Mouse (Mus musculus) limb, embryonic 13.5 days (tissue): ENCODE data around the gene Ube2i. TPM values are rescaled to one million over a fixed set of nuclear protein-coding genes. Genes with fewer than 3 reads are reported as not detected.

ENCODE experiments used
- ATAC-seq: fragments of 200-750 bp; cut with Nextera tagmentation; 2 replicates; pipeline ENCODE4 v1.8.0; 2017; ENCODE audit warnings: low read depth, moderate number of reproducible peaks, moderate TSS enrichment; ENCODE audit not compliant: low FRiP score
- H3K27ac ChIP-seq: fragments of 300-500 bp; sonication (generic); 2 replicates; pipeline ENCODE4 v1.5.1; 2015; ENCODE audit warnings: inconsistent platforms, mild to moderate bottlenecking, moderate library complexity
- H3K27me3 ChIP-seq: fragments of 300-500 bp; sonication (generic); 2 replicates; pipeline ENCODE4 v1.6.1; 2015; ENCODE audit warnings: mild to moderate bottlenecking, inconsistent platforms
- H3K36me3 ChIP-seq: fragments of 300-500 bp; sonication (generic); 2 replicates; pipeline ENCODE4 v1.6.1; 2015; ENCODE audit warnings: inconsistent platforms, mild to moderate bottlenecking, moderate library complexity
- H3K4me1 ChIP-seq: fragments of 300-500 bp; sonication (generic); 2 replicates; pipeline ENCODE4 v1.6.1; 2015; ENCODE audit warnings: inconsistent platforms
- H3K4me2 ChIP-seq: fragments of 300-500 bp; sonication (generic); replicated peaks from 2 replicates; pipeline ENCODE4 v1.6.1; 2015; ENCODE audit warnings: inconsistent platforms, mild to moderate bottlenecking, moderate library complexity
- H3K4me3 ChIP-seq: fragments of 300-500 bp; sonication (generic); 2 replicates; pipeline ENCODE4 v1.5.1; 2015; ENCODE audit warnings: moderate library complexity, mild to moderate bottlenecking, inconsistent platforms
- H3K9ac ChIP-seq: fragments of 300-500 bp; sonication (generic); 2 replicates; pipeline ENCODE4 v1.6.1; 2015; ENCODE audit warnings: mild to moderate bottlenecking, inconsistent platforms
- H3K9me3 ChIP-seq: fragments of 300-500 bp; sonication (generic); 2 replicates; pipeline ENCODE4 v1.6.1; 2016; ENCODE audit warnings: inconsistent platforms
- WGBS: fragments of 180-500 bp; shearing (Covaris S2); methylation state at CpG from one replicate; pipeline ENCODE4 v1.1.7; 2015; 5-methylcytosine and 5-hydroxymethylcytosine counted together
- polyA plus RNA-seq: library from polyadenylated mRNA; unstranded; fragments of >200 nt; fragmentation: Nextera tagmentation; extraction: Ambion mirVana; gene quantifications from 2 replicates; pipeline ENCODE4 v1.2.1, GENCODE M21; 2015

Gene Ube2i
- polyA plus RNA-seq, 1 experiment from 2014 or later: 685 TPM

DNA sequence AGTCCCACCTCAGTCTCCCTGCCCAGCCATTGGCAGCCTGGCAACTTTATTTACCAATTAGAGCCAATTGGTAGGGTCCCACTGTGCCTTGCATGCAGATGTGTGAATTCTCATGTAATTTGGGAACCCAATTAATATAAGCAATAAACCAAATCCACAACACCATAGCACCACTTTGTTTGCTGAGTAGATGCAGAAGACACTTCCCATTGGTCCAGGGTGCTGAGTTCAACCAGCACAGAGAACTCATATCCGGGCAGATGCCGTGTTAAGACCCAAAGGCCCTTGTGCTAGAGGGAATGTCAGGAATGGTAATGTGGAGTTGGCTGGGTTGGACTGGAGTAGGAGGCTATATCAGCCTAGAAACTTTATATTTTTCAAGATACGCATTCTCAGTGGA, 1.4 kb upstream of the Ube2i start:
- no peaks in the 10 kb centered on the region for H3K36me3 ChIP-seq
- no peak overlapping the region for H3K4me3 ChIP-seq
- peaks cover 20% of the 10 kb centered on the region for H3K4me1 ChIP-seq
- no peak overlapping the region for H3K9ac ChIP-seq
- no peak overlapping the region for H3K27ac ChIP-seq
- no peaks in the 10 kb centered on the region; the same call in 1 of the 2 replicates for H3K27me3 ChIP-seq
- H3K9me3 ChIP-seq: no peaks in the 10 kb centered on the region
- no peak for ATAC-seq
- no peak overlapping the region for H3K4me2 ChIP-seq
- WGBS: 95% methylated on average over 3 of the region's 3 CpGs

DNA sequence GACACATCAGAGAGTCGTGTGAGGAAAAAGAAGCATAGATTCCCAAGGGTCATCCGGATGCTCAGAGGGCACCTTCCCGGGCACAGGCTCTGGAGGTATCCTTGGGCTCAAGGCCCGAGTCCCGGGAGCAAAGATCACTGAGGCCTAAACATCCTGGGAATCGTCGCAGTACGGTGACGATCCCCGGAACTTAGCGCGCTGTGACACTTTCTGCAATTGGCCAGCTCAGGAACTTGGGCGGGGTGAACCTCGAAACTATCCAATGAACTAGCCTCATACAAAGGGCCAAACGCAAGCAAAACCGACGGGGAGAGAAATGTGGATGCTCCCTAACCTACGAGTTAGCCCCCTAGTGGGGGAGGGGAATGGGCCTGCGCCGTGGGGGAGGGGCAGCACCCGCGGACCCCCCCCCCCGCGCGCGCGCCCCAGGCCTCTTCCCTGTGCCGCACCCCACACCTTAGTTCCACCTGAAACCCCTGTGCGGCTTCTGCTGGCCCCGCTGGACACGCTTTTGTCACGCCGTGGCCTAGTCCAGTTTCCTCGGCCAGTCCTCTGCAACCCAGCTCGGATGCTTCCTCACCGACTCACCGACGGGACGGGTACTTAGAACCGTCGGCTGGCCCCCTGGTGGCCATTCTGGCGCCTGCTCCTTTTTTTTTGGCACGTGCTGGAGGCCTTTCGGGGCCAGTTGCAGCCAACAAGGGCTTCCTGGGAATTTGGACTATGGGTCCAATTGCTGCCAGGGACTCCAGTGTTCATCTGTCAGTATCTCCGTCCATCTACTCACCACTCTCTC, 518 bp downstream of the Ube2i start:
- Histone ChIP-seq H3K27ac (peak overlapping the region; percentile 94), H3K27me3 (no peaks in the 10 kb centered on the region; the same call in 1 of the 2 replicates), H3K9ac (peak overlapping the region; percentile 100), H3K4me1 (peaks cover 34% of the 10 kb centered on the region), H3K9me3 (no peaks in the 10 kb centered on the region), H3K4me3 (peak overlapping the region; percentile 99), H3K4me2 (peak overlapping the region; percentile 100), H3K36me3 (peaks cover 11% of the 10 kb centered on the region)
- WGBS: under 1% methylated on average over 41 of the region's 45 CpGs
- ATAC-seq: peak; percentile 84

DNA sequence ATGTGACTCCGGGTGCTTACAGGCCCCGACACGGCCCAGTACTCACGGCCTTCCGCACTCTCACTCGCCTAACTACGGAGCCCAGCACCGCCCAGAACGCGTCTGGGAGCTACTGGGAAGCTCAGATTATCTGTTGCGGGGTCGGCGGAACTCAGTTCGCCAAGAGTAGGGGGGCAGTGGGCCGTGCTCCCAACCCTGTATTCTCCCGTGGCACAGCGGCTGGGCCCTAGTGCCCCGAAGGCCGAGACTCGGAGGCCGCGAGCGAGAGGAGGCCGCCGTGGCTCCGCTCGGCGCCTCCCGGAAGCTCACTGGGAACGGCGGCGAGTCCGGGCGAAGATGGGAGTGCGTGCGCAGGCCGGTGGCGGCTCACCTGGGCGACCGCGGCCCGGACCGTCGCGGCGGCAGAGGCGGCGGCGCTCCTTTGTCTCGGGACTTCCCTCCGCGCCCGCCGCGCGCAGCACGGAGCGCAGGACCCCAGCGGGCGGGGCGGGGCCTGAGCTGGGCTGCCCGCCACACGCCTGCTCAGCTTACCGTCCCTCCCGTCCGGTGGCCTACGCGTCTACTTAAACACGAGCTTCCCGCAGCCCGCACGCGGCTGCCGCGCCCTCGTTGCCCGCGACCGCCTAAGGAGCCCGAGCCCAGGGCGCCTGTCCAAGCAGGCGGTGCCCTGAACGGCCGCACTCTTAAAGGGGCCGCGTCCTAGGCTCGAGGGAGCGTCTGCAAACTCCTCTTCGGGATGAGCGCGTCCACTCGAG, 1.3 kb downstream of the Ube2i start:
- Histone ChIP-seq H3K9ac (peak overlapping the region; percentile 100), H3K36me3 (peaks cover 19% of the 10 kb centered on the region), H3K4me1 (peaks cover 34% of the 10 kb centered on the region), H3K27ac (peak overlapping the region; percentile 94), H3K9me3 (no peaks in the 10 kb centered on the region), H3K4me3 (peak overlapping the region; percentile 99), H3K4me2 (peak overlapping the region; percentile 100), H3K27me3 (no peaks in the 10 kb centered on the region; the same call in 1 of the 2 replicates)
- under 1% methylated on average over 78 of the region's 92 CpGs for WGBS
- ATAC-seq: peak; percentile 91

DNA sequence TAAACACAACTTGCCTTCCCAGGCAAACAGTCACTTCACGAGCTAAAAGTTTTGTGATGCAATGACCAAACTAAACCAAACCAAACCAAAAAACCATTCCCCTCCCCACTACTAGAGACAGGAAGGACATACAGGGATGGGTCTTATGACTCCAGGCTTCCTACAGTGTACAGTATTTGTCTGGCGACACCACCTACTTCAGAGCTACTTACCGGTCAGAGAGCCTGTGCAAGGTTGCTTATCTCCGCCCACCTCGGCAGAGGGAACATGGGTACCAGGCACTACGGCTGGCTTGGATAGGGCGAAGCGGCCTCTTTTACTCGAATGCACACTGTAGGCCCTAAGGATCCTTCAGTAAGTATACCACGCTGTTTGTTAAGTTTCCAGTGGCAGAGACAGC, 2.1 kb downstream of the Ube2i start:
- H3K9me3 ChIP-seq: no peaks in the 10 kb centered on the region
- ATAC-seq: no peak
- peaks cover 34% of the 10 kb centered on the region for H3K4me1 ChIP-seq
- peaks cover 27% of the 10 kb centered on the region for H3K36me3 ChIP-seq
- WGBS: 0% methylated on average over 10 of the region's 10 CpGs
- H3K4me3 ChIP-seq: peak overlapping the region; percentile 99
- peak overlapping the region; percentile 100 for H3K4me2 ChIP-seq
- no peaks in the 10 kb centered on the region for H3K27me3 ChIP-seq
- H3K27ac ChIP-seq: peak overlapping the region; percentile 94
- peak overlapping the region; percentile 100 for H3K9ac ChIP-seq

DNA sequence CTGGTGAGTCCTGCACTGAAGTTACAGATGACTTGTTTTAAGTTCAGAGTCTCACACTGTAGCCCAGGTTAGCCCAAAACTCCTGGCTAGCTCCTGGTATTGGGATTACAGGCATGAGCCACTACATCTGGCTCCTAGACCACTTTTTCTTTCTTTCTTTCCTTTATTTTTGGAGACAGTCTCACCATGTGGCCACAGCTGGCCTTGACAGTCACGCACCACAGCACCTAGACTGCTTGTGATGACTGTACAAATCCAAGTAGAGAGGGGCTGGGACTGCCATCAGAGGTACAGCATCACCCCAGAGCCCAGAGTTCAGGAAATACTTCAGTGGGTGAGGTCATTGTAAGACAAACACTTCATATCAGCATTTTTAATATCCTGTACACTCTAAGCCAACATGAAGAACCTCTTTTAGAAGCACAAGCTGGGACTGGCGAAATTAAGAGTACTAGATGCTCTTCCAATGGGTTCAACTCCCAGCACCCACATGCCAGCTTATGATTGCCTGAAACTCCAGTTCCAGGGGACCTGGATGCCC, 3.6 kb downstream of the Ube2i start:
- Histone ChIP-seq H3K9ac (peak overlapping the region; percentile 100; the same call in 1 of the 2 replicates), H3K9me3 (no peaks in the 10 kb centered on the region), H3K36me3 (peaks cover 42% of the 10 kb centered on the region), H3K4me1 (peaks cover 34% of the 10 kb centered on the region), H3K27ac (no peak overlapping the region), H3K4me2 (peak overlapping the region; percentile 100), H3K27me3 (no peaks in the 10 kb centered on the region), H3K4me3 (peak overlapping the region; percentile 99)
- WGBS: 83% methylated on average over 2 of the region's 2 CpGs
- no peak for ATAC-seq

DNA sequence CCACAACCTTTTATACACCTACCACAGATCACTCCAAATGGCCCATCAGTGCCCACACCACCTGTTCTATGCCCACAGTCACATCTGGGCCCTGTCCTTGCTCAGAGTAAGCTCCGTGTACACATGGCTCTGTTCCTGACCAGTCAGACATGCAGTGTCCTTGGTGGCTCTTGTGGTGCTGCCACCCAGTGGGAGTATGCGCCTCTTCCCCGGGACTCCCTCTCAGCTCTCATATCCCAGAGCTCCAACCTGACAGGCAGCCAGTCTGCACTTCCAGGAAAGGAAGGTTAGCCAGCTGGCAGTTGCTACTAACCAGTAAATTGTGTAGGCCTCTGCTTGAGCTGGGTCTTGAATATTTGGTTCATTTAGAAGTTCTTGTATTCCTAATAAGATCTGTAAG, 10.0 kb downstream of the Ube2i start:
- H3K27ac ChIP-seq: no peak overlapping the region
- H3K9ac ChIP-seq: no peak overlapping the region
- H3K4me1 ChIP-seq: 0 out of 2 replicates have a peak, but pooled peaks cover under 1% of the 10 kb centered on the region
- H3K4me2 ChIP-seq: no peak overlapping the region
- H3K4me3 ChIP-seq: no peak overlapping the region
- no peaks in the 10 kb centered on the region for H3K27me3 ChIP-seq
- H3K36me3 ChIP-seq: peaks cover 84% of the 10 kb centered on the region
- no peaks in the 10 kb centered on the region for H3K9me3 ChIP-seq
- no peak; the same call in 1 of the 2 replicates for ATAC-seq
- 77% methylated on average over 3 of the region's 3 CpGs for WGBS

DNA sequence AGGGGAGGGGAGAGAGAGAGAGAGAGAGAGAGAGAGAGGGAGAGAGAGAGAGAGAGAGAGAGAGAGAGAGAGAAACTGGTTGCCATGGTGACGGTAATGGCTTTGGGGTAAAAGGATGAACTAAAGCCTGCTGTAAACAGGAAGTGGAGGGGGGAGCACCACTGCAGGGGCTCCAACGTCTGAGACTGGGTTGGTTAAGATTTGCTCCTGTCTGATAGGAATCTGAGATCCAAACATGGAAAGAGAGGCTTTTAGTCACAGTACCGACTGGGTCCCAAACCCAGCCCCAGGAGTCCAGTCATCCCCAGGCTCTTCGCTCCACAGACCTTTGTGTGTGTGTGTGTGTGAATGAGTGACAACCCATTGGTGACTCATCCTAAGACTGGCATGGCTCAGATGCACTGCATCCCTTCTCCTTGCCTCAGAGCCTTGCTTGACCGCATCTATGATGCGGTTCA, 16.6 kb downstream of the Ube2i start:
- no peak for ATAC-seq
- 51% methylated on average over 6 of the region's 6 CpGs for WGBS

DNA sequence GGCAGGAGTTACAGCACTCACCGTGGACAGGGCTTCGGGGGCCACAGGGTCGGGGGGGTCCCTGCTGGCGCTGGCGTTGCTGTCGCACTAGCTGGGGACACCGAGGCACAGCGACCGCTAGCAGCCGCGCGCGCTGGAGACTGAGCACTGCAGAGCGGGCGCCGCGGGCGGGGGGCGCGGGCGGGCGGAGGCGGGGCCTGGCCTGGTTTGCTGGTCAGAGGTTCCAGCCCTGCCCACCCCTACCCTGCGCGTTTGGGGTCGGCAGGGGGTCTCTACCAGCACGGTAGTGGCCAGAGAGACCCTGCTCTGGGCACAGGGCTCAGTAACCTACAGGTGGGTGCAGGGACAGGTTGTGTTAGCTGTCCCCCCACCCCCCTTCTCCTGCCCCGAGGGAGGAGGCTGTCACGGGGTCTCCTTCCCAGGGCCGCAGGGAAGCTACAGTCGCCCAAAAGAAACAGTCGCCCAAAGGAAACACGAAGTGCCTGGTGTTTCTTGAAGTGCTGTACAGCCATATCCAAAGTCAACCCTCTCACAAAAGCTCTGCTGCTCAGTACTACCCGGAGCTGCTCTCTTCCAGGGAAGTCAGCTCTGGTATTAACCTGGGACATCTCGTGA, 18.2 kb downstream of the Ube2i start, which contains the start of gene Baiap3:
Baiap3 (minus strand) TSS at position 225 of the 615 bp plus-strand sequence.
- H3K27ac ChIP-seq: no peak within 1 kb of the TSS
- 5% methylated on average over 25 of the region's 35 CpGs for WGBS
- ATAC-seq: peak; percentile 57; the same call in 1 of the 2 replicates

More for the DNA sequence above, 16.6 kb downstream of the Ube2i start:
- Histone ChIP-seq H3K4me1 (peaks cover 22% of the 10 kb centered on the region), H3K27ac (no peak overlapping the region), H3K27me3 (peaks cover 47% of the 10 kb centered on the region), H3K36me3 (peaks cover 29% of the 10 kb centered on the region), H3K4me3 (no peak overlapping the region), H3K9me3 (no peaks in the 10 kb centered on the region), H3K9ac (no peak overlapping the region), H3K4me2 (no peak overlapping the region)

DNA sequence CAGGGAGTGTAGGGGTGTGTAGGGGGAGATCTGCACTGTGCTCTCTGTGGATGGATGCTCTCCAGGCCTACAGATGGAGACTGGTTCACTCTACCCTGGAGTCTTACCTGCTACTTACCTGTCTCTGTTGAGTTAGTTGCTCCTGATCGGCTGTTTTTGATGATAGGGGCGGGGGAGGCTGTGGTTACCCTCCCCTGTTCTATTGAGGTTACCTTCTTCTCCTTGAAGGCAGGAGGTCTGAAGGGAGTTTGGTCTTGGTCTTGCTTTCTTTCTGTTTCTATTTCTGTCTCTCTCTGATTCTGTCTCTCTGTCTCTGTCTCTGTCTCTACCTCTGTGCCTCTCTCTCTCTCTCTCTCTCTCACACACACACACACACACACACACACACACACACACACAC, 19.3 kb downstream of the Ube2i start:
- Histone ChIP-seq H3K4me2 (no peak overlapping the region; the same call in 1 of the 2 replicates), H3K36me3 (peaks cover 17% of the 10 kb centered on the region), H3K27me3 (peaks cover 59% of the 10 kb centered on the region), H3K4me3 (peak overlapping the region; percentile 43; the same call in 1 of the 2 replicates), H3K9ac (no peak overlapping the region), H3K27ac (no peak overlapping the region), H3K9me3 (no peaks in the 10 kb centered on the region), H3K4me1 (peaks cover 22% of the 10 kb centered on the region)
- ATAC-seq: no peak
- 59% methylated on average over 2 of the region's 2 CpGs for WGBS

More for the DNA sequence above, 18.2 kb downstream of the Ube2i start, which contains the start of gene Baiap3:
- Histone ChIP-seq H3K36me3 (peaks cover 23% of the 10 kb centered on the region), H3K4me2 (peak within 1 kb of the TSS; percentile 67), H3K4me1 (peaks cover 22% of the 10 kb centered on the region), H3K9me3 (no peaks in the 10 kb centered on the region), H3K27me3 (peaks cover 59% of the 10 kb centered on the region), H3K4me3 (peak within 1 kb of the TSS; percentile 43), H3K9ac (peak within 1 kb of the TSS; percentile 56; the same call in 1 of the 2 replicates)

DNA sequence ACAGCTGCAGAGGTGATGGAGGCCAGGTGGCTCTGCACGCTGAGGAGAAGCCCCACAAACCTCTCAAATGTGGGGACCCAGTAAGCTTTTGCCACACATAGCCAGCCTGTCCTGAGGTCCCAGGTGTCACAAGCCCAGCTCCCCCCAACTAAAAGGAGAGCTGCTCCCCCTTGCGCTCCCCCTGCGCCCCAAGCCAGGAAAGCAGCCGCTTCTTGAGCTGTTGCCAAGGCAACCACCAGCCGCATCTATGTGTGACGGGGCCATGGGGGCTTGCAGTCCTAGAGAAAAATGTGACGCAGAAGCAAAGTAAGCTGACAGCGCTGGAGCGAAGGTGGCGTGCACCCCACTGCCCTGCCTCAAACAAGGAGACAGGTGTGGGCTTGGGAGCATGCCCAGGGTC, 20.7 kb downstream of the Ube2i start:
- Histone ChIP-seq H3K4me2 (no peak overlapping the region), H3K9ac (0 out of 2 replicates have a peak overlapping the region, but pooled peaks have one; percentile 35), H3K4me3 (no peak overlapping the region), H3K27ac (no peak overlapping the region), H3K9me3 (no peaks in the 10 kb centered on the region), H3K36me3 (peaks cover 4% of the 10 kb centered on the region), H3K27me3 (peaks cover 59% of the 10 kb centered on the region), H3K4me1 (peaks cover 22% of the 10 kb centered on the region)
- WGBS: 32% methylated on average over 10 of the region's 10 CpGs
- ATAC-seq: no peak

DNA sequence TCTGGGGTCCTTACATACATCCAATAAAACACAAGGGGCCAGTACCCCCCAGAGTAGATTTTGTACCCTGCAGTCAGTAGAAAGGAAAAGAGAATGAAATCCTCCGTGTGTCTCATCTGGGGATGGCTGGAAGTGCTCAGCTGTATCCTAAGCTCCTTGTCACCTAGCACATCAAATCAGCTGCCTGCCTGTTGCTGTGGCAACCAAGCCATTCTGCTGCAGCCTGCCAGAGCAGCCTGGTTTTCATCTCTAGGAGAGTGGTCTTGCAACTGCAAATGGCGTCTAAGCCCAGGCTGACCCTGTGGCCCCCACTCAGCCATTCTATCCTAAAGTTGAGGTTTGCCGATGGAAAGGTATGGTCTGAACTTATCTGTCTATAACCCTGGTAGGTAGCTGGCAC, 21.8 kb downstream of the Ube2i start:
- 37% methylated on average over 3 of the region's 3 CpGs for WGBS
- peaks cover 61% of the 10 kb centered on the region for H3K27me3 ChIP-seq
- H3K9me3 ChIP-seq: no peaks in the 10 kb centered on the region
- H3K9ac ChIP-seq: no peak overlapping the region
- H3K36me3 ChIP-seq: no peaks in the 10 kb centered on the region
- H3K4me2 ChIP-seq: no peak overlapping the region
- no peak overlapping the region for H3K27ac ChIP-seq
- ATAC-seq: no peak
- peaks cover 22% of the 10 kb centered on the region for H3K4me1 ChIP-seq
- H3K4me3 ChIP-seq: no peak overlapping the region
